Mouse (Mus musculus) neutrophil, adult 5-6 weeks (primary cell): ENCODE measurements around the gene Oxsr1. TPM values are rescaled to one million over a fixed set of nuclear protein-coding genes. Genes with fewer than 3 reads are reported as not detected.
"Not testable (repeated sequence)": the region's sequence is repeated elsewhere in the genome, so short reads cannot be mapped to it uniquely, and the experiment has no call there.

Experiments used
- ATAC-seq: fragments of 151-379, 151-347 bp; 2 replicates; pipeline ENCODE4 v1.8.0; 2017; ENCODE audit warnings: mild to moderate bottlenecking, moderate TSS enrichment; ENCODE audit not compliant: insufficient number of reproducible peaks, poor library complexity, low FRiP score, severe bottlenecking; ENCODE audit errors: extremely low read depth
- total RNA-seq: library from RNA; stranded (forward); fragments of 200-1000 nt; gene quantifications from 2 replicates; pipeline ENCODE4 v1.2.3, GENCODE M21; 2017

Gene Oxsr1
- total RNA-seq, 1 experiment from 2014 or later, result 49.3 TPM

- no peak for ATAC-seq
These were observed 31.4 kb downstream of the Oxsr1 start for GRCm38 (mm10) chr9:119290791-119291190.

- ATAC-seq, result no peak
These were observed 41.1 kb downstream of the Oxsr1 start for GRCm38 (mm10) chr9:119280894-119281682.

GRCm38 (mm10) chr9:119278031-119278430, 44.2 kb downstream of the Oxsr1 start:
- ATAC-seq, result no peak

- no peak for ATAC-seq
These were observed 45.9 kb downstream of the Oxsr1 start for GRCm38 (mm10) chr9:119276321-119276720.

- ATAC-seq, result not testable (repeated sequence)
These were observed 47.4 kb downstream of the Oxsr1 start for GRCm38 (mm10) chr9:119274814-119275213.

GRCm38 (mm10) chr9:119271496-119271895, 50.7 kb downstream of the Oxsr1 start:
- ATAC-seq, result no peak

- no peak for ATAC-seq
These were observed 53.6 kb downstream of the Oxsr1 start for GRCm38 (mm10) chr9:119268588-119269145.

- no peak for ATAC-seq
These were observed 54.1 kb downstream of the Oxsr1 start for GRCm38 (mm10) chr9:119268120-119268519.

- not testable (repeated sequence) for ATAC-seq
These were observed 56.2 kb downstream of the Oxsr1 start for GRCm38 (mm10) chr9:119266121-119266395.

GRCm38 (mm10) chr9:119265373-119266120, 56.7 kb downstream of the Oxsr1 start:
- ATAC-seq, result not testable (repeated sequence)

- ATAC-seq, result no peak
These were observed 59.2 kb downstream of the Oxsr1 start for GRCm38 (mm10) chr9:119263067-119263466.

GRCm38 (mm10) chr9:119260825-119261224, 61.4 kb downstream of the Oxsr1 start:
- no peak for ATAC-seq

GRCm38 (mm10) chr9:119258785-119259184, 63.4 kb downstream of the Oxsr1 start:
- ATAC-seq, result no peak

- ATAC-seq, result no peak
These were observed 64.1 kb downstream of the Oxsr1 start for GRCm38 (mm10) chr9:119258128-119258527.

GRCm38 (mm10) chr9:119256161-119256560, 66.1 kb downstream of the Oxsr1 start:
- ATAC-seq, result no peak

GRCm38 (mm10) chr9:119255096-119255495, 67.1 kb downstream of the Oxsr1 start:
- ATAC-seq, result no peak

- no peak for ATAC-seq
These were observed 68.0 kb downstream of the Oxsr1 start for GRCm38 (mm10) chr9:119254187-119254586.

- ATAC-seq, result no peak
These were observed 74.2 kb downstream of the Oxsr1 start for GRCm38 (mm10) chr9:119247996-119248395.

- ATAC-seq, result no peak
These were observed 75.4 kb downstream of the Oxsr1 start for GRCm38 (mm10) chr9:119246826-119247225.

GRCm38 (mm10) chr9:119243981-119244380, 78.2 kb downstream of the Oxsr1 start:
- no peak for ATAC-seq
